Mouse (Mus musculus) adrenal gland, adult 8-10 months (tissue): ENCODE results near the gene Cyp24a1. TPM values are rescaled to one million over a fixed set of nuclear protein-coding genes. Genes with fewer than 3 reads are reported as not detected.

Source experiments
- DNase-seq: peaks from one replicate; pipeline ENCODE4 v3.0.0; 2022
- total RNA-seq, 4 experiments: library from RNA; stranded (reverse); gene quantifications; 2 replicates each; pipeline ENCODE4 v1.2.4; 2022

Gene Cyp24a1
- not detected for total RNA-seq

GRCm38 (mm10) chr2:170497091-170497566 is at the start of gene Cyp24a1:
TSS of gene Cyp24a1 (minus strand) at chr2:170497145.
- DNase-seq: peak; percentile 83

- no peak for DNase-seq
Observed at GRCm38 (mm10) chr2:170545745-170546144, 48.8 kb upstream of the Cyp24a1 start.

- no peak for DNase-seq
Observed at GRCm38 (mm10) chr2:170544950-170545349, 48.0 kb upstream of the Cyp24a1 start.

- DNase-seq: no peak
Observed at GRCm38 (mm10) chr2:170544159-170544558, 47.2 kb upstream of the Cyp24a1 start.

- DNase-seq: no peak
Observed at GRCm38 (mm10) chr2:170543625-170544024, 46.7 kb upstream of the Cyp24a1 start.

- no peak for DNase-seq
Observed at GRCm38 (mm10) chr2:170539211-170539610, 42.3 kb upstream of the Cyp24a1 start.

- no peak for DNase-seq
Observed at GRCm38 (mm10) chr2:170535841-170536240, 38.9 kb upstream of the Cyp24a1 start.

GRCm38 (mm10) chr2:170534803-170535174 is 37.8 kb upstream of the Cyp24a1 start:
- DNase-seq: no peak

GRCm38 (mm10) chr2:170534116-170534802 is 37.3 kb upstream of the Cyp24a1 start:
- no peak for DNase-seq

GRCm38 (mm10) chr2:170530256-170530655 is 33.3 kb upstream of the Cyp24a1 start:
- no peak for DNase-seq

- no peak for DNase-seq
Observed at GRCm38 (mm10) chr2:170529766-170530165, 32.8 kb upstream of the Cyp24a1 start.

- DNase-seq: no peak
Observed at GRCm38 (mm10) chr2:170528061-170528460, 31.1 kb upstream of the Cyp24a1 start.

- no peak for DNase-seq
Observed at GRCm38 (mm10) chr2:170526513-170526912, 29.6 kb upstream of the Cyp24a1 start.

- DNase-seq: no peak
Observed at GRCm38 (mm10) chr2:170520321-170520971, 23.5 kb upstream of the Cyp24a1 start.

- no peak for DNase-seq
Observed at GRCm38 (mm10) chr2:170513756-170514155, 16.8 kb upstream of the Cyp24a1 start.

GRCm38 (mm10) chr2:170511073-170511891 is 14.3 kb upstream of the Cyp24a1 start:
- DNase-seq: peak; percentile 79

- DNase-seq: peak; percentile 77
Observed at GRCm38 (mm10) chr2:170508821-170509220, 11.9 kb upstream of the Cyp24a1 start.

- peak; percentile 53 for DNase-seq
Observed at GRCm38 (mm10) chr2:170507734-170508133, 10.8 kb upstream of the Cyp24a1 start.

GRCm38 (mm10) chr2:170503983-170504382 is 7.0 kb upstream of the Cyp24a1 start:
- no peak for DNase-seq

- DNase-seq: no peak
Observed at GRCm38 (mm10) chr2:170503343-170503742, 6.4 kb upstream of the Cyp24a1 start.

GRCm38 (mm10) chr2:170498011-170498410 is 1.1 kb upstream of the Cyp24a1 start:
- no peak for DNase-seq

- DNase-seq: no peak
Observed at GRCm38 (mm10) chr2:170496154-170496930, 603 bp downstream of the Cyp24a1 start, which contains the start of gene Pfdn4. TSS of gene Pfdn4 (plus strand) at chr2:170496428.
